Mouse (Mus musculus) midbrain, embryonic 13.5 days (tissue): Measurements from ENCODE around the gene Tnik. TPM values are rescaled to one million over a fixed set of nuclear protein-coding genes. Genes with fewer than 3 reads are reported as not detected.

Source experiments
- ATAC-seq: fragments of 200-750 bp; cut with Nextera tagmentation; 2 replicates; pipeline ENCODE4 v1.8.0; 2017; ENCODE audit warnings: mild to moderate bottlenecking, moderate TSS enrichment, moderate library complexity
- H3K27ac ChIP-seq: fragments of 300-500 bp; sonication (generic); 2 replicates; pipeline ENCODE4 v1.5.1; 2015; ENCODE audit warnings: inconsistent platforms, mild to moderate bottlenecking, moderate library complexity
- H3K27me3 ChIP-seq: fragments of 300-500 bp; sonication (generic); 2 replicates; pipeline ENCODE4 v1.6.1; 2015; ENCODE audit warnings: mild to moderate bottlenecking, inconsistent platforms
- H3K36me3 ChIP-seq: fragments of 300-500 bp; sonication (generic); 2 replicates; pipeline ENCODE4 v1.6.1; 2015; ENCODE audit warnings: mild to moderate bottlenecking, inconsistent platforms
- H3K4me1 ChIP-seq: fragments of 300-500 bp; sonication (generic); replicated peaks from 2 replicates; pipeline ENCODE4 v1.6.1; 2015; ENCODE audit warnings: inconsistent platforms
- H3K4me2 ChIP-seq: fragments of 300-500 bp; sonication (generic); replicated peaks from 2 replicates; pipeline ENCODE4 v1.6.1; 2015; ENCODE audit warnings: moderate library complexity, mild to moderate bottlenecking, inconsistent platforms
- H3K4me3 ChIP-seq: fragments of 300-500 bp; sonication (generic); replicated peaks from 2 replicates; pipeline ENCODE4 v1.5.1; 2015; ENCODE audit warnings: mild to moderate bottlenecking, inconsistent platforms
- H3K9ac ChIP-seq: fragments of 300-500 bp; sonication (generic); replicated peaks from 2 replicates; pipeline ENCODE4 v1.6.1; 2015; ENCODE audit warnings: mild to moderate bottlenecking, inconsistent platforms
- H3K9me3 ChIP-seq: fragments of 300-500 bp; sonication (generic); 2 replicates; pipeline ENCODE4 v1.6.1; 2016; ENCODE audit warnings: mild to moderate bottlenecking, inconsistent platforms
- WGBS: fragments of 180-500 bp; shearing (Covaris S2); methylation state at CpG from one replicate; pipeline ENCODE4 v1.1.7; 2015; 5-methylcytosine and 5-hydroxymethylcytosine counted together
- polyA plus RNA-seq: library from polyadenylated mRNA; unstranded; fragments of >200 nt; fragmentation: Nextera tagmentation; extraction: Ambion mirVana; gene quantifications from 2 replicates; pipeline ENCODE4 v1.2.1, GENCODE M21; 2015

The Tnik gene
- polyA plus RNA-seq, 1 experiment from 2014 or later, result 71.2 TPM

DNA sequence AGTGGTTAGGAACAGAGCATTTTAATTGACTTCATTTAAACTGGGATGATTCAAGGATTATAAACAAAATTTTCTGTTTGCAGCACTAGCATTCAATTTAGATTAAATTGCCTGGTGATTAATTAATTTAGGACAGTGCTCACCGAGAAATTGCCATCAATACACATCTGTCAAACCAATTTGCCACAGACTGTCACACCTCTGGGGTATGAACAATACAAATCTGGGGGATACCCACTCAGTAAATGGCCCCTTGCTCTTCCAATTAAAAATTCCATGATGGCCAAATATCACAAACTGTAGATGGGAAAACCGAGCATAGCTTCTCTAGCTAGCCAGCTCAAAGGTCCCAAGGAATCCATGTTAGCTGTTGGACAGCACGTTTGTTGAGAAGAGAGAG, 419.4 kb downstream of the Tnik start:
- Histone ChIP-seq H3K27ac (no peak overlapping the region), H3K4me1 (peaks cover 7% of the 10 kb centered on the region; the same call in 1 of the 2 replicates), H3K27me3 (no peaks in the 10 kb centered on the region), H3K9me3 (no peaks in the 10 kb centered on the region), H3K36me3 (no peaks in the 10 kb centered on the region), H3K9ac (no peak overlapping the region), H3K4me3 (no peak overlapping the region), H3K4me2 (no peak overlapping the region)
- ATAC-seq, result no peak
- 67% methylated on average over 3 of the region's 3 CpGs for WGBS

DNA sequence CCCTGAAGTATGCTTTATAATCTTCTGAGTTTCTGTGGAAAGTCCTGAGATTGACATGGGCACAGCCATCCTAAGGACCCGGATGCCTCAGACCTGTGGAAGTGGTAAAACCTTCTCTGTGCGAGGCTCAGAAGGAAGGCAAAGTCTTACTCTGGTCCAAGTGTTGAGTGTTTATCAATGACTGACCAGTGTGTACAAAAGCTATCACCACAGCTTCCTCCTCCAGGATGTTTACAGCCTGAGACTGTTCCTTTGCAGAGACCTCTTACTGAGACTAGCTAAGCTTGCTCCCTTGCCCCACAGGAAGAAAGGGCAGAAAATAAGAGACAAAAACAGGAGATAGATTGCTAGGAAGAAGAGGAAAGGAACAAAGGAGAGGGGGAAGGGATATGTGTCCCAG, 422.5 kb downstream of the Tnik start:
- Histone ChIP-seq H3K4me1 (peaks cover 7% of the 10 kb centered on the region; the same call in 1 of the 2 replicates), H3K9me3 (no peaks in the 10 kb centered on the region), H3K36me3 (no peaks in the 10 kb centered on the region), H3K27me3 (no peaks in the 10 kb centered on the region), H3K4me2 (no peak overlapping the region), H3K27ac (no peak overlapping the region), H3K9ac (no peak overlapping the region), H3K4me3 (no peak overlapping the region)
- whole genome bisulfite sequencing, result 91% methylated on average over 2 of the region's 2 CpGs
- ATAC-seq, result no peak

DNA sequence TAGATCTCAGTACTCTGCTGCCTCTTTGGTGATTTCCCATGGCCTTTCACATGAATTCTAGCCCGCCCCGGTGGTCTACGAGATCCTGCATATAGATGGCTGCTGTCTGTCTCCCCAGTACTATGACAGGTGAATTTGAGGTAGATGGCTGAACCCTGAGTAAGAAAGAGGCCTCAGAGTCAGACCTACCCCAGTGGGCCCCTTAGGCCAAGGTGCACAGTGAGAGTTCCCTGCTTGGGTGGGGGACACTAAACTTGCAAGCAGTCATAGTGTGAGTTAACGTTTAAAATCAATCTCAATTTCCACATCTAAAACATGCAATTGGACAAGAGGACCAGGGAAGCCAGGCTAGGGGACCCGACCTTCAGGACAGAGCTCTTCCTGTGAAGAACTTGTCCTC, 431.8 kb downstream of the Tnik start:
- ATAC-seq, result no peak
- H3K27ac ChIP-seq, result no peak overlapping the region
- no peak overlapping the region for H3K4me2 ChIP-seq
- H3K9me3 ChIP-seq, result no peaks in the 10 kb centered on the region
- no peaks in the 10 kb centered on the region for H3K36me3 ChIP-seq
- WGBS, result 90% methylated on average over 5 of the region's 5 CpGs
- no peak overlapping the region for H3K4me3 ChIP-seq
- H3K27me3 ChIP-seq, result no peaks in the 10 kb centered on the region
- no peak overlapping the region for H3K9ac ChIP-seq
- no peaks in the 10 kb centered on the region for H3K4me1 ChIP-seq

DNA sequence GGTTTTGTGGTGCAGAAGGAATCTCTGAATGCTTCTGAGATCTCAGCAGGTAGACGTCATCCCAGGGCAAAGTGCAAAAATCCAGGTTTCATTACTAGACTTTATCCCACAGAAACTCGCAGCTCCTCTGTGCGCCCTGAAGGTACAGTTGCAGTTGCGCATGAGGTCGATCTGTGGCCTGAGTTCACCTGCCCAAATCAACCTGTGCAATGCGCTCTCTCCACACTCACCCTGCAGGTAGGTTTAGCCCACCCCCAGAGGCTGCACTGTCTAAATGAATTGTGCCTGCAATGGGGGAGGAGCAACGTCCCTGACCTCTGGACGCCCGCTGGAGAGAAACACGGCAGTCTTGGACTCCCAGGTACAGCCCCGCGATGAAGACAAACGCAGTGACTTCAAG, 432.6 kb downstream of the Tnik start:
- 0 out of 2 replicates have a peak, but pooled peaks have one; percentile 34 for ATAC-seq
- Histone ChIP-seq H3K27me3 (no peaks in the 10 kb centered on the region), H3K4me2 (no peak overlapping the region), H3K9ac (no peak overlapping the region), H3K27ac (no peak overlapping the region), H3K36me3 (no peaks in the 10 kb centered on the region), H3K4me3 (no peak overlapping the region), H3K9me3 (no peaks in the 10 kb centered on the region), H3K4me1 (no peaks in the 10 kb centered on the region)
- WGBS, result 87% methylated on average over 13 of the region's 13 CpGs

DNA sequence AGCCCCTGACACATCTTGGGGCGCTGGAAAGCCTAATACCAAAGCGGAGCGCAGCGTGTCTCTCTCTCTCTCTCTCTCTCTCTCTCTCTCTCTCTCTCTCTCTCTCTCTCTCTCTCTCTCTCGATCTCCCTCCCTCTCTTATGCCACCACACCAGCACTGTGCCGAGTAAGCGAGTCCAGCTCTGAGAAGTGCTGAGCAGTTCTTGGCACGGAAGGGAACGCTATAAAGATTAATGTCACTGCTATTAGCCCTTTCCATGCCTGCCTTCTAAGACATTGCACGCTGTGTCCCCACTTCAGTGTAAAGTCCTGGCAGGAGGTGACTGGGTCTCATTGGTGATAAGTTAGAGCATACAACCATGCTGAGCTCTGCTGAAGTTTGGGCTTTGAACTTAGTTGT, 433.1 kb downstream of the Tnik start:
- Histone ChIP-seq H3K4me3 (no peak overlapping the region), H3K9ac (no peak overlapping the region), H3K27me3 (no peaks in the 10 kb centered on the region), H3K27ac (no peak overlapping the region), H3K4me1 (no peaks in the 10 kb centered on the region), H3K9me3 (no peaks in the 10 kb centered on the region), H3K4me2 (no peak overlapping the region), H3K36me3 (no peaks in the 10 kb centered on the region)
- no peak for ATAC-seq
- WGBS, result 85% methylated on average over 10 of the region's 10 CpGs

DNA sequence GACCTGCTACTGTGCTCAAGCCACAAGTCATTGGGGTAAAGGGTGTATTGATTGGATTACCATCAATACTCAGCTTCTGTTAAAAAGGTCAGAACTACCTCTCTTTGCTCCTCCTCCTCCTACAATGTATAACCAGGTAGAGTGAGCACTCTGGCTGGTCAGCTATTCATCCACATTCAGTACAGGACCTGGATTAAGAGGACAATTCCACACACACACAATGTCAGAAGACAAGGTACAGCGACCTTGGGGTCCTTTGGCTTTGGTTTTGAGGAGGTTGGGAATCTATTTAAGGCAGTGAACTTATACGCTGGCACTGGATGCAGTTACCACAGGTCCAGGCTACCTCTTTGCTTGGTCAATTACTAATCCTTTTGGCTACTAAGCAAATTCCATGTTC, 434.8 kb downstream of the Tnik start, which contains the start of gene Slc2a2:
TSS of gene Slc2a2 (plus strand) at position 107 of the 400 bp plus-strand sequence.
- no peak within 1 kb of the TSS for H3K9ac ChIP-seq
- no peak within 1 kb of the TSS for H3K4me3 ChIP-seq
- H3K36me3 ChIP-seq, result no peaks in the 10 kb centered on the region
- no peak within 1 kb of the TSS for H3K27ac ChIP-seq
- no peaks in the 10 kb centered on the region for H3K27me3 ChIP-seq
- WGBS, result 84% methylated on average over 2 of the region's 2 CpGs
- H3K4me2 ChIP-seq, result no peak within 1 kb of the TSS
- ATAC-seq, result no peak
- no peaks in the 10 kb centered on the region for H3K9me3 ChIP-seq
- no peaks in the 10 kb centered on the region for H3K4me1 ChIP-seq

DNA sequence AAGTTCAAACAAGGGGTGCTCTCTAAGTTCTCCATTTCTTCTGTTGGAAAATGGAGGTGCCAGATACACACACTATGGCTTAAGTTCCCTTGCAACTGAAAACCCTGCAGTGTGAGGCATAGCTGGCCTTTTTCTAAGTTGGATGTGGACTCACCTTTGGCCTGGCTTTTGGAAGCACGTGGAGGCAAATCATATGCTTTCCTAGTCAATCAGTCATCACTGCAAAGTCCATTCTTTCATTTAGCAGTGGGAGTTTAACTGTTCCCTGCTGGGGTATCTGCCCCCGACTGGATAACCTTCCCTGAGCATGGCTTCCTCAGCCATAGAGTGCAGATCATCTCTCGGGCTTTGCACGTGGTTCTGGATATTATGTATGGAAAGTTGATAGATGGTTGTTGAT, 436.6 kb downstream of the Tnik start:
- 75% methylated on average over 4 of the region's 4 CpGs for WGBS

DNA sequence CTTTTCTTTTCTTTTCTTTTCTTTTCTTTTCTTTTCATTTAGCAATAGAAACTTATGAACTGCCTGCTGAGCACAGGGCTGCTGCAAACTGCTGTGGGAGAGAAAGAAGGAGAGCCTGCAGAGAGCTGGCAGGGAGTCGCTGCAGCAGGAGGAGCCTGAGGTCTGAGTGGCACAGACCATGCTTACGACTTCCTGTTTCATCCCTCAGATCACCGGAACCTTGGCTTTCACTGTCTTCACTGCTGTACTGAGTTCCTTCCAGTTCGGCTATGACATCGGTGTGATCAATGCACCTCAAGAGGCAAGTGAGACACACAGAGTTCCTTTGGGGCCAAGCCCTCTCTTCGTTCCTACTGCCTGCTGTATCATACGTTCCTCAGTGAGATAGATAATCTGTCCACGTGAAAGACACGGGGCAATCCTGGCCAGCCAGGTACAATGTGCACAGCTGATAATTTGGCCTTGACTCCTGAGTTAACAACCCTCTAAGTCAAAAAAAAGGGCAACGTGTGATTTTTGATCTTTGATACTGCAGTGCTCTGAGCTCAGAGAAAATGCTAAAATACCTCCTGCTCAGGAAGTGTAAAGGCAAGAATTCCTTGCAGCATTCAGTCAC, 442.6 kb downstream of the Tnik start:
- no peak for ATAC-seq
- Histone ChIP-seq H3K27me3 (no peaks in the 10 kb centered on the region), H3K9ac (no peak overlapping the region), H3K4me1 (no peaks in the 10 kb centered on the region), H3K9me3 (no peaks in the 10 kb centered on the region), H3K4me2 (no peak overlapping the region), H3K27ac (no peak overlapping the region), H3K4me3 (no peak overlapping the region), H3K36me3 (no peaks in the 10 kb centered on the region)
- 75% methylated on average over 10 of the region's 10 CpGs for WGBS

More for the DNA sequence above, 436.6 kb downstream of the Tnik start:
- H3K4me3 ChIP-seq, result no peak overlapping the region
- no peaks in the 10 kb centered on the region for H3K36me3 ChIP-seq
- ATAC-seq, result no peak
- no peaks in the 10 kb centered on the region for H3K27me3 ChIP-seq
- no peak overlapping the region for H3K27ac ChIP-seq
- no peak overlapping the region for H3K9ac ChIP-seq
- no peak overlapping the region for H3K4me2 ChIP-seq
- H3K9me3 ChIP-seq, result no peaks in the 10 kb centered on the region
- H3K4me1 ChIP-seq, result no peaks in the 10 kb centered on the region

DNA sequence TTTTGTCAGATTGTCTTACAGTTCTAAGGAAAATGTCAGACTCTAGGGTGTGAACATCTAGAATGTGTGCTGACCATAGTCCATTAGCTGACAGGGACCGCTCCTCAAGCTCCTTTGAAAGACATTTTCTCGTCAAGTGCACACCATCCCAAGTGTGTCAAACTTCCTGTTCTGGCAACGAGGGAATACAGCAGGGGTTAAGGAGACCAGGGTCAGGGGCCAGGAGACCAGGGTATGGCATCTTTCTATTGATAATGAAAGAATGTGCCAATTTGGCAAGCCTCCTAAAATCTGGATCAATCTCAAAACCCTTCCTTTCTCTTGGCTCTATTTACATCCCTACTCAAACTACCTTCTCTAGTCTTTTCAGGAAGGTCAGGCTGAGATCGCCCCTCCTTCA, 443.7 kb downstream of the Tnik start:
- 86% methylated on average over 4 of the region's 4 CpGs for WGBS
- H3K4me2 ChIP-seq, result no peak overlapping the region
- ATAC-seq, result no peak

DNA sequence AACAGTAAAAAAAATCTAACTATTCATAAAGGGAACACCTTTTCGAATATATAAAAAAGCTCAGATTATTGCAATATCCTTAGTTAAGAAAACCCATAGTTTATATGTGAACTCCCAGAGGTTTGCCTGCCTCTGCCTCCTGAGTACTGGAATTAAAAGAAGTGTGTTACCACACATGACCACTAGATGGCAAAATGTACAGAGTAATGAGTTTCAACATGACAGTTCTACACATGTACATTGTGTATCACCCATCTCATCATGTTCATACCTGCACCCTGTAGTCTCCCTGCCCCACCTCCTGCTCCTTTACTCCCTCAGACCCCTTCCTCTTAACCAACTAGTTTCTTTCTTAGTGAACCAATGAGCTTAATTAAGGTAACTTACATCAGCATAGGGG, 446.7 kb downstream of the Tnik start:
- WGBS, result 84% methylated on average over 1 of the region's 1 CpGs
- Histone ChIP-seq H3K4me3 (no peak overlapping the region), H3K27ac (no peak overlapping the region), H3K36me3 (no peaks in the 10 kb centered on the region), H3K4me1 (no peaks in the 10 kb centered on the region), H3K27me3 (no peaks in the 10 kb centered on the region), H3K9me3 (no peaks in the 10 kb centered on the region), H3K4me2 (no peak overlapping the region), H3K9ac (no peak overlapping the region)
- no peak for ATAC-seq

More for the DNA sequence above, 443.7 kb downstream of the Tnik start:
- no peaks in the 10 kb centered on the region for H3K9me3 ChIP-seq
- H3K4me1 ChIP-seq, result no peaks in the 10 kb centered on the region
- H3K27ac ChIP-seq, result no peak overlapping the region
- H3K36me3 ChIP-seq, result no peaks in the 10 kb centered on the region
- no peak overlapping the region for H3K4me3 ChIP-seq
- no peak overlapping the region for H3K9ac ChIP-seq
- no peaks in the 10 kb centered on the region for H3K27me3 ChIP-seq

DNA sequence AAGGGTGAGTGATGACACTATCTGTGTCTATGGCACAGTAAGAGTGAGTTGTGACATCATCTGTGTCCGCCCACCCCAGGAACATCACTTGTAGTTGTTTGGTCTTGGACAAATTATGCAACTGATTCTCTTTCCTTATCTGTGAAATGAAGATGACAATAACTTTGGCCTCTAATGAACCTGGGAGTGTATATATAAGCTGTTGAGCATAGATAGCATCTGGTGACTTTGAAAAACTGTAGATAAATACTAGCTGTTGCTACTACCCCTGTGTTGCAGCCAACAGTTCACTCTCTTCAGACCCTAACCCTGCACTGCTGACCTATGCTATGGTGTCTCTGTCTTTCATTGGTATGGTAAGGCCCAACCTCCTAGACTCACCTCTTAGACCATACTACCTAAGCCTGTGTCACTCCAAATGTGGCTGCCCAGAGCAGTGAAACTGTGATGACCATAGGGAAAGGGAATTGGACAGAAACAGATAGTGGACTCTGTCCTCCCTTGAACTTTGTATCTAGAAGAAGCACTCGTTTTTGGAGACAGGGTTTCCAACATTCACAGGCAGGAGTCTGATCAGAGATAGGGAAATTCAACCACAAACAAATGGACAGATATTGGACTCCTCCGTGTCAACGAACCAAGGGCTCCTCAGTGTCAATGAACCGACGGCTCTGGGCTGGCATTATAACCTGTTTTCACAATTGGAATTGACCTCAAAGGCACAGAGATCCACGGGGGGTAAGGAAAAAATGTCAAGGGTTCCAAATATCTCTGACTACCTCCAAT, 451.1 kb downstream of the Tnik start:
- Histone ChIP-seq H3K27ac (no peak overlapping the region), H3K4me1 (no peaks in the 10 kb centered on the region), H3K27me3 (no peaks in the 10 kb centered on the region), H3K9ac (no peak overlapping the region), H3K4me3 (no peak overlapping the region), H3K9me3 (no peaks in the 10 kb centered on the region), H3K36me3 (no peaks in the 10 kb centered on the region), H3K4me2 (no peak overlapping the region)
- no peak for ATAC-seq
- 77% methylated on average over 7 of the region's 7 CpGs for WGBS

DNA sequence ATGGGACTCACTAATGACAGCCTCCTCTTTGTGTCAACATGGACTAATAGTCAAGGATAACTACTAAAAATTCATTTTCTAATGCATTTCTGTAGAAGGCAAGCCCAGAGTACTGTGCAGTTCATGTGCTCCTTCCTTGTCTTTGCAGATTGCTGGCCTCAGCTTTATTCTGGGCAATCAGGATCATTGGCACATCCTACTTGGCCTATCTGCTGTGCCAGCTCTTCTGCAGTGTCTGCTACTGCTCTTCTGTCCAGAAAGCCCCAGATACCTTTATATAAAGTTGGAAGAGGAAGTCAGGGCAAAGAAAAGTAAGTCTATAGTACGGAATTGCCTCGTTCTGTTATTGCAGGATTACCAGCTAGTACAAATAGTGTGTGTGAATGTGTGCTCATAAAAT, 455.5 kb downstream of the Tnik start:
- H3K9ac ChIP-seq, result no peak overlapping the region
- H3K4me3 ChIP-seq, result no peak overlapping the region
- no peaks in the 10 kb centered on the region for H3K36me3 ChIP-seq
- H3K27ac ChIP-seq, result no peak overlapping the region
- no peak overlapping the region for H3K4me2 ChIP-seq
- WGBS, result 85% methylated on average over 2 of the region's 2 CpGs
- no peaks in the 10 kb centered on the region for H3K9me3 ChIP-seq
- H3K4me1 ChIP-seq, result no peaks in the 10 kb centered on the region
- H3K27me3 ChIP-seq, result no peaks in the 10 kb centered on the region
- no peak for ATAC-seq
